Mouse (Mus musculus): Measurements from ENCODE around the gene Hpgd. TPM values are rescaled to one million over a fixed set of nuclear protein-coding genes. Genes with fewer than 3 reads are reported as not detected.

Hpgd gene
- total RNA-seq, 2 experiments from 2014 or later, result 3.2 to 4.1 TPM

- intact Hi-C loops (cut with DNase I), result no loop called here
- TF ChIP-seq CTCF (IDR thresholded peaks at IDR 0.05), result no peak
- Histone ChIP-seq H3K27ac (no peak overlapping the region), H3K4me3 (no peak overlapping the region)
- no peak for DNase-seq (ENCODE audit: extremely low spot score in 1 of 2, low spot score in 2 of 2)
These were observed 41.1 kb downstream of the Hpgd start for GRCm38 (mm10) chr8:56335390-56336000.

- no peak for TF ChIP-seq CTCF (IDR thresholded peaks at IDR 0.05)
- Histone ChIP-seq H3K27ac (no peak overlapping the region), H3K4me3 (no peak overlapping the region)
- no peak for DNase-seq (ENCODE audit: extremely low spot score in 1 of 2, low spot score in 2 of 2)
- intact Hi-C loops (cut with DNase I), result no loop called here
These were observed 42.4 kb downstream of the Hpgd start for GRCm38 (mm10) chr8:56336771-56337170.

GRCm38 (mm10) chr8:56343505-56343904, 49.1 kb downstream of the Hpgd start:
- intact Hi-C loops (cut with DNase I), result loop anchor here (10.0 kb wide), 1 partner anchor 349 kb away; no protein-coding TSS in a partner anchor
- no peak overlapping the region for H3K27ac ChIP-seq
- DNase-seq (ENCODE audit: extremely low spot score in 1 of 2, low spot score in 2 of 2), result no peak
- no peak for TF ChIP-seq CTCF (IDR thresholded peaks at IDR 0.05)
- no peak overlapping the region for H3K4me3 ChIP-seq

- intact Hi-C loops (cut with DNase I), result loop anchor here (10.0 kb wide), 1 partner anchor 349 kb away; no protein-coding TSS in a partner anchor
- H3K4me3 ChIP-seq, result no peak overlapping the region
- no peak for TF ChIP-seq CTCF (IDR thresholded peaks at IDR 0.05)
- DNase-seq (ENCODE audit: extremely low spot score in 1 of 2, low spot score in 2 of 2), result no peak
- no peak overlapping the region for H3K27ac ChIP-seq
These were observed 49.6 kb downstream of the Hpgd start for GRCm38 (mm10) chr8:56343940-56344339.

DNA sequence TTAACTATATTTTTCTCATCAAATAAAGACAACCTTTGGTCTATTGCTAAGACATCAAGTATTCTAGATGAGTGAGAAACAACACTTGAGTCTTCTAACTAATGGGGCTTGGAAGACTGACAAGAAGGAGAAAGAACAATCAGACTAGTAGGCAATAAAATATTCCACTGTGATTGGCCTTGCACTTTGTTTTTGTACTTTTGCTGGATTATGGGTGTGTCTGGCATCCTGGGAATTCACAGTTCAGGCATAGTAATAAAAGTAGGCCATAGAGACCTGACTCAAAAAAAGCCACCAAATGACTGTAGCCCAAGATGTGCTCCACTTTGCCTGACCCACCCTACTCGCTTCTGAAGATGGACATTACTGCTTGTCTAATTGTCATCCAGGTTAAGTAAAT, 50.0 kb downstream of the Hpgd start:
- no peak for TF ChIP-seq CTCF (IDR thresholded peaks at IDR 0.05)

DNA sequence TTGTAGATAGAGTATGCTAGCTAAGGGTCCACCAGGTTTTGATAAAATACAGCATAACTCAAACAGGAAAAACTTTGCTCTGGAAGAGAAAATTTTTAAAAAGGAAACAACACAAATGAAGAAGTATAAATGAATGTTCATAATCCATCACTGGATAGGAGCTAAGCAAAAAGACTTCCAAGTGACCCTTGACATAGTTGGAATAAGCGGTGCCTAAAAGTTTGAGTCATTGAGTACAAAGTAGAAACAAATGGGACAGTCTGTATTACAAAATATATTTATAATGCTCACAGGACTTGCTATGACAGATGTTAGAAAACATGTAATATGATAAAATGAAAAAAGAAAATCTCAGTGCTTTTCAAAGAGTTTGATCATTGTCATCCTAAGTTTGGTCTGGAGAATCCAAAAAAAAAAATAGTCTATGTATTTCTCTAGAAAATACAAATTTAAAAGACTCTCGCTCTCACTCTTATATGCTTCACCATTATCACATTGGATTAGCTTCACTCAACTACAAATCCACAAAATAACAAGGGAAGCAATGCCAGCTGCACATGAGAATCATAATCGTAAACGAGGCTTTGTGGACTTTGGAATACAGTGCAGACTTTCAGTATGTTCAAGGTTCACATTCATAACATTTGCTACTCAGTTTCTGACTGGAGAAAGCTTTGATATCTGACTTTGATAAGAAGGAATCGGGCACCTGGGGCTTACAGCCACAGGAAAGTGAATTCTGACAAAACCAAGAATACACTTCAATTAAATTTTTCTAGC, 51.4 kb downstream of the Hpgd start:
- no peak for DNase-seq (ENCODE audit: extremely low spot score in 1 of 2, low spot score in 2 of 2)
- TF ChIP-seq CTCF (IDR thresholded peaks at IDR 0.05), result no peak
- H3K4me3 ChIP-seq, result no peak overlapping the region
- H3K27ac ChIP-seq, result no peak overlapping the region
- intact Hi-C loops (cut with DNase I), result loop anchor here (10.0 kb wide), 1 partner anchor 351 kb away; no protein-coding TSS in a partner anchor

More for the DNA sequence above, 50.0 kb downstream of the Hpgd start:
- DNase-seq (ENCODE audit: extremely low spot score in 1 of 2, low spot score in 2 of 2), result no peak
- H3K27ac ChIP-seq, result no peak overlapping the region
- intact Hi-C loops (cut with DNase I), result loop anchor here (10.0 kb wide), 1 partner anchor 350 kb away; no protein-coding TSS in a partner anchor
- no peak overlapping the region for H3K4me3 ChIP-seq

DNA sequence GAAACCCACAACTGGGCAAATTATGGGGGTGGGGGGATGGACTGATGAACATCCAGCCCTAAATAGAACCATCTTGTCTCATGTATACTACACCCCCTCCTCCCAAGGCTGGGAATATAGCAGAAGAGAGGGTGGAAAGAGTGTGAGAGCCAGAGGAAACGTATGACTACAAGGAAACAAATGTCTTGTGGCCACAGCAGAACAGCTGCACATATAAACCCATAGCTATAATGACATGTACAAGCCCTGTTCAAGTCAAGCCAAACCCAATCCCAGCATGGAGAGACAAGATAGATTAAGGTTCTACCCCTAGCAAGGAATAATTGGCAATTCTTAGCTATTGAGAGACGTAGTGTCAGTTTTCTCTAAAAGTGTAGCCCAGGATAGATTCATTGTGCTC, 68.8 kb downstream of the Hpgd start:
- intact Hi-C loops (cut with DNase I), result no loop called here
- Histone ChIP-seq H3K4me3 (no peak overlapping the region), H3K27ac (no peak overlapping the region)
- no peak for TF ChIP-seq CTCF (IDR thresholded peaks at IDR 0.05)
- no peak for DNase-seq (ENCODE audit: extremely low spot score in 1 of 2, low spot score in 2 of 2)

All from left cerebral cortex, adult 2 months (tissue).